In the genomic region with DNA sequence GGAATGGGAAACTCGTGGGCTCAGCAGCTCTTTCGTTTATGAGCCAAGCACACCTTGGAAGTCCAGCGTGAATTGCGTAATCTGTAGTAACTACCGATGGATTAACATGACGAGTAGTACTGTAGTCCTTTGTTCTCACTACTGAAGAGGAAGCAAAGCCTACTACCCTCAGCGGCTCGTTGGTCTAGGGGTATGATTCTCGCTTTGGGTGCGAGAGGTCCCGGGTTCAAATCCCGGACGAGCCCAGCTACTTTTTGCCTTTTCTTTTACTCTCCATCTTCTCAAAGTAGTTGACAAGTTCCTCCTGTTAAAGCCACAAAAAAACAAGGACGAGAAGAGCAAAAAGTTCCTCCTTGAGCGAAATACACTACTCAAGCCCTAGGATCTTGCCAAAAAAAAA, we compare ENCODE assay signal across 8 mouse cellular contexts. TPM values are rescaled to one million over a fixed set of nuclear protein-coding genes. Genes with fewer than 3 reads are reported as not detected.
A peak's percentile ranks its signal among the peaks of the same experiment; 100 is the strongest.
DNase-seq lines count a peak whose midpoint lies in the region; ATAC-seq and TF ChIP-seq lines count a peak whose summit lies in the region.

No protein-coding gene starts in this region.

- H3K4me3 ChIP-seq in gastrocnemius, adult 2 months, result peak overlapping the region; percentile 75
- peak overlapping the region; percentile 60 for H3K4me3 ChIP-seq in intestine, embryonic 14.5 days (ENCODE audit: low read depth, low read length)

- no peaks in the 10 kb centered on the region for H3K36me3 ChIP-seq in intestine, embryonic 14.5 days (ENCODE audit: control insufficient read depth, insufficient read depth, low read length)

- H3K9ac ChIP-seq in intestine, embryonic 14.5 days (ENCODE audit: low read length), result peak overlapping the region; percentile 58

- 1% methylated on average over 15 of the region's 15 CpGs for WGBS in intestine, embryonic 14.5 days

- intact Hi-C loops in gastrocnemius, adult 2 months (cut with DNase I), result loop anchor here (5.0 kb wide), 1 partner anchor 121 kb away; no protein-coding TSS in a partner anchor
- intact Hi-C loops in left cerebral cortex, postnatal 4 days (cut with DNase I), result no loop called here

- H3K27ac ChIP-seq in gastrocnemius, adult 2 months, result no peak overlapping the region
- 0 out of 2 replicates have a peak overlapping the region, but pooled peaks have one; percentile 33 for H3K27ac ChIP-seq in intestine, embryonic 14.5 days (ENCODE audit: low read depth)

- TF ChIP-seq CTCF in gastrocnemius, adult 2 months (IDR thresholded peaks at IDR 0.05), result no peak

- DNase-seq in cerebellum, adult 11 months, result peak; percentile 36
- no peak for DNase-seq in cerebellum, adult 11-12 months
- peak; percentile 35 for DNase-seq in cerebellum, adult 9-11 months
- DNase-seq in gastrocnemius, adult 2 months, result peak; percentile 50
- peak; percentile 97 for DNase-seq in intestine, embryonic 14.5 days (ENCODE audit: low spot score)
- DNase-seq in left cerebral cortex, postnatal 4 days, result peak; percentile 27
- DNase-seq in mesoderm, embryonic 11.5 days (ENCODE audit: low read depth, low spot score), result peak; percentile 85
- DNase-seq in skeletal muscle tissue, adult 2 months (ENCODE audit: low read depth, low spot score), result peak; percentile 57

- peak overlapping the region; percentile 73 for H3K4me2 ChIP-seq in intestine, embryonic 14.5 days (ENCODE audit: low read length)

- H3K4me1 ChIP-seq in intestine, embryonic 14.5 days (replicated peaks; ENCODE audit: control insufficient read depth, insufficient read depth, low read length), result 0 out of 2 replicates have a peak, but pooled peaks cover 3% of the 10 kb centered on the region

- no peaks in the 10 kb centered on the region for H3K27me3 ChIP-seq in intestine, embryonic 14.5 days (replicated peaks; ENCODE audit: control insufficient read depth, insufficient read depth, low read length)

- ATAC-seq in intestine, embryonic 14.5 days (replicated peaks; ENCODE audit: low FRiP score, low TSS enrichment, low read depth), result peak; percentile 79

- H3K9me3 ChIP-seq in intestine, embryonic 14.5 days (ENCODE audit: control insufficient read depth, low read length), result no peaks in the 10 kb centered on the region

RNA-seq across cellular contexts. Expression of a gene that starts 17.7 kb away (rescaled TPM):
- 10 to 100 TPM; 50.7 to 53.2 TPM for total RNA-seq in gastrocnemius, adult 2 months (2021)
- polyA plus RNA-seq in intestine, embryonic 14.5 days (2014; fragmentation: Nextera tagmentation; extraction: Ambion mirVana), result 57.4 and 65.1 TPM in 2 replicates
- total RNA-seq in left cerebral cortex, postnatal 4 days (2021), result 10 to 100 TPM; 37.1 to 42.6 TPM

RNA-seq across cellular contexts. Expression of a gene that starts 38.4 kb away (rescaled TPM):
- not detected for total RNA-seq in gastrocnemius, adult 2 months (2021)
- polyA plus RNA-seq in intestine, embryonic 14.5 days (2014; fragmentation: Nextera tagmentation; extraction: Ambion mirVana), result 4.6 and 4.8 TPM in 2 replicates
- total RNA-seq in left cerebral cortex, postnatal 4 days (2021), result not detected

RNA-seq across cellular contexts. Expression of a gene that starts 50.6 kb away (rescaled TPM):
- total RNA-seq in gastrocnemius, adult 2 months (2021), result 1,000 to 10,000 TPM; 1,007 to 1,209 TPM
- 751 and 824 TPM in 2 replicates for polyA plus RNA-seq in intestine, embryonic 14.5 days (2014; fragmentation: Nextera tagmentation; extraction: Ambion mirVana)
- 100 to 1,000 TPM; 211 to 236 TPM for total RNA-seq in left cerebral cortex, postnatal 4 days (2021)

RNA-seq across cellular contexts. Expression of a gene that starts 56.8 kb away (rescaled TPM):
- total RNA-seq in gastrocnemius, adult 2 months (2021), result 10 to 100 TPM; 44.5 to 50.0 TPM
- 37.3 and 42.1 TPM in 2 replicates for polyA plus RNA-seq in intestine, embryonic 14.5 days (2014; fragmentation: Nextera tagmentation; extraction: Ambion mirVana)
- 10 to 100 TPM; 72.5 to 75.8 TPM for total RNA-seq in left cerebral cortex, postnatal 4 days (2021)

Comparison
In these comparisons a context has a peak if more than half of its experiments do, and no peak if none do; other contexts are left out.
1. RNA of a gene that starts 50.6 kb away (total RNA-seq): 1,007 to 1,209 TPM in gastrocnemius, adult 2 months; 211 to 236 TPM in left cerebral cortex, postnatal 4 days; every median in the first group is over 4 times any median in the second.